Mouse (Mus musculus): Measurements from ENCODE around the gene Slc16a13. TPM values are rescaled to one million over a fixed set of nuclear protein-coding genes. Genes with fewer than 3 reads are reported as not detected.
"Not testable (repeated sequence)": the region's sequence is repeated elsewhere in the genome, so short reads cannot be mapped to it uniquely, and the experiment has no call there.

Gene Slc16a13
- total and polyA plus RNA-seq, 2 experiments, result 1.3 to 3.3 TPM

DNA sequence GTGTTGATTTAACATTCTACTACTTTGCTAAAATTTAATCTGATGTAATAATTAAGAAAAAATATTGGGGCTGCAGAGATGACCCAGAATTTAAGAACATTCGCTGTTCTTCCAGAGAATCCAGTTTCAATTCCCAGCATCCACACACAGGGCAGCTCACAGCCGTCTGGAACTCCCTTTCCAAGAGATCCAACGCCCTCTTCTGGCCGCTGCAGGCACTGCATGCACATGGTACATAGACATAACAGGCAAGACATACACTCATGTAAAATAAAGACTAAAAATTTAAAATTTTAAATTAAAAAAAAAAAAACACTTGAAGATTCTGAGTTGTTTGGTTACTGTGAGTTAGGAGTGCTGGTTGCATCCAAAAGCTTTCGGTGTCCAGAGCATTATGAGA, 48.6 kb downstream of the Slc16a13 start:
- H3K4me3 ChIP-seq (ENCODE audit: insufficient read depth, low read depth, low read length), result no peak overlapping the region

DNA sequence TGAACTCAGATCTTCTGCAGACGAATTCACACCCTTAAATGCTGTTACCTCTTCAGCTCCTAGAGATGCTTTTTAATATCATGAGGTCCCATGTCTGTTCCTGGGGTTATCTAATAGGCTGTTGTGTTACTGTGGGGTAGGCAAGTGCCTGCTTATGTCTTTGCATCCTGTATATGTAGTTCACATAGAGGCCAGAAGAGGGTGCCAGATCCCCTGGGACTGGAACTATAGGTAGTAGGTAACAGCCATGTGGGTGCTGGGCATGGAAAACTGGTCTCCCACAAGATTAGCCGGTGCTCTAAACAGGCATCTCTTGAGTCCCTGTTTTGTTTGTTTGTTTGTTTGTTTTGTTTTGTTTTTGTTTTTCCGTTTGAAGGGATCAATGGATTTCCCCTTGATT, 49.0 kb downstream of the Slc16a13 start:
- TF ChIP-seq CTCF (IDR thresholded peaks at IDR 0.05; ENCODE audit: low read depth, low read length) (peak; percentile 42; the same call in 1 of the 2 replicates), POLR2A (IDR thresholded peaks at IDR 0.05; ENCODE audit: extremely low read depth, insufficient read depth, low read length) (no peak)
- H3K36me3 ChIP-seq (ENCODE audit: control insufficient read depth, insufficient read depth, low read length), result no peaks in the 10 kb centered on the region
- H3K4me3 ChIP-seq (ENCODE audit: insufficient read depth, low read depth, low read length), result no peak overlapping the region
- H3K4me1 ChIP-seq (ENCODE audit: control insufficient read depth, insufficient read depth, low read length), result peaks cover 3% of the 10 kb centered on the region; the same call in 1 of the 2 replicates
- no peak overlapping the region for H3K27ac ChIP-seq (replicated peaks; ENCODE audit: insufficient read depth, low read depth, low read length)
- H3K27me3 ChIP-seq (ENCODE audit: control insufficient read depth, insufficient read depth, low read length), result no peaks in the 10 kb centered on the region
- no peaks in the 10 kb centered on the region for H3K79me2 ChIP-seq (ENCODE audit: control insufficient read depth, insufficient read depth, low read length)
- DNase-seq (ENCODE audit: extremely low read depth, low read depth, low spot score), result peak; percentile 42
- 70% methylated on average over 3 of the region's 3 CpGs for WGBS
- H3K9ac ChIP-seq (ENCODE audit: low read depth, low read length), result no peak overlapping the region

More for the DNA sequence above, 48.6 kb downstream of the Slc16a13 start:
- H3K27me3 ChIP-seq (ENCODE audit: control insufficient read depth, insufficient read depth, low read length), result no peaks in the 10 kb centered on the region
- no peak for DNase-seq (ENCODE audit: extremely low read depth, low read depth, low spot score)
- peaks cover 3% of the 10 kb centered on the region; the same call in 1 of the 2 replicates for H3K4me1 ChIP-seq (ENCODE audit: control insufficient read depth, insufficient read depth, low read length)
- no peaks in the 10 kb centered on the region for H3K79me2 ChIP-seq (ENCODE audit: control insufficient read depth, insufficient read depth, low read length)
- H3K36me3 ChIP-seq (ENCODE audit: control insufficient read depth, insufficient read depth, low read length), result no peaks in the 10 kb centered on the region
- H3K9ac ChIP-seq (ENCODE audit: low read depth, low read length), result no peak overlapping the region
- TF ChIP-seq CTCF (IDR thresholded peaks at IDR 0.05; ENCODE audit: low read depth, low read length) (peak; percentile 56), POLR2A (IDR thresholded peaks at IDR 0.05; ENCODE audit: extremely low read depth, insufficient read depth, low read length) (no peak)
- WGBS, result 58% methylated on average over 5 of the region's 5 CpGs
- no peak overlapping the region for H3K27ac ChIP-seq (replicated peaks; ENCODE audit: insufficient read depth, low read depth, low read length)

DNA sequence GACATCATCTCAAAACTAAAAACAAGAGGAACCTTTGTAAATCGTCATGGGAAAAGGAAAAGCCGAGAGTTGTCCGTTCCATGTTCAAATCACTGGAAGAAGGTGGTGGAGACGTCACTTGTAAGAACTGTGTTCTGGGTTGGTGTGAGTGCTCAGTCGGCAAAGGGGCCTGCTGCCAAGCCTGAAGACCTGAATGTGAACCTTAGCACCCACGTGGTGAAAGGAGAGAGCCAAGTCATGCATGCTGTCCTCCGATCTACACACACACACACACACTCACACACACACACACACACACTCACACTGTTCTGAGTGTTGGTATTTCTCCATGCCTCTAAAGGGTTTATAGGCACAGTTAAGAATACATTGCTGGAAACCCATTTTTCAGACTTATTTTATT, 49.7 kb downstream of the Slc16a13 start:
- Histone ChIP-seq H3K9ac (ENCODE audit: low read depth, low read length) (no peak overlapping the region), H3K27ac (replicated peaks; ENCODE audit: insufficient read depth, low read depth, low read length) (no peak overlapping the region), H3K36me3 (ENCODE audit: control insufficient read depth, insufficient read depth, low read length) (no peaks in the 10 kb centered on the region), H3K27me3 (ENCODE audit: control insufficient read depth, insufficient read depth, low read length) (no peaks in the 10 kb centered on the region), H3K4me3 (ENCODE audit: insufficient read depth, low read depth, low read length) (no peak overlapping the region), H3K79me2 (ENCODE audit: control insufficient read depth, insufficient read depth, low read length) (no peaks in the 10 kb centered on the region), H3K4me1 (ENCODE audit: control insufficient read depth, insufficient read depth, low read length) (peaks cover 3% of the 10 kb centered on the region; the same call in 1 of the 2 replicates)
- DNase-seq (ENCODE audit: extremely low read depth, low read depth, low spot score), result peak; percentile 91
- WGBS, result 53% methylated on average over 7 of the region's 7 CpGs
- no peak for TF ChIP-seq POLR2A (IDR thresholded peaks at IDR 0.05; ENCODE audit: extremely low read depth, insufficient read depth, low read length)
- no peak for TF ChIP-seq CTCF (IDR thresholded peaks at IDR 0.05; ENCODE audit: low read depth, low read length)

DNA sequence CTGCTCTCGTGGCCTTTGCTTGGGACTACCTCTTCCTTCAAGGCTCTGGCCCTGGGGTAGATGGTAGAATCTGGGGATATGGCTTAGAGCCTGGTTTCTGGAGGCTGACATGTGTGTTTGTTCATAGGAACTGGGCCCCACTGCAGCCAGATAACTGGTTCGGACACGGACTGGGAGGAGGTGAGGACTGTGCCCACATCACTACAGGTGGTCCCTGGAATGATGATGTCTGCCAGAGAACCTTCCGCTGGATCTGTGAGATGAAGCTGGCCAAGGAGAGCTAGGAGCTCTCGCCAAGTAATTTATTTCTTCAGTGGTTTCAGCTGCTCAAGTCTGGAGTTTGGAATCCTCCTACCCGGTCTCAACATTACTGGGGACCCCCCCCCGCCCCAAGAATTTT, 50.6 kb downstream of the Slc16a13 start:
- no peak for DNase-seq (ENCODE audit: extremely low read depth, low read depth, low spot score)
- TF ChIP-seq CTCF (IDR thresholded peaks at IDR 0.05; ENCODE audit: low read depth, low read length) (no peak), POLR2A (IDR thresholded peaks at IDR 0.05; ENCODE audit: extremely low read depth, insufficient read depth, low read length) (no peak)
- no peak overlapping the region for H3K4me3 ChIP-seq (ENCODE audit: insufficient read depth, low read depth, low read length)
- no peaks in the 10 kb centered on the region for H3K79me2 ChIP-seq (ENCODE audit: control insufficient read depth, insufficient read depth, low read length)
- 88% methylated on average over 7 of the region's 7 CpGs for whole genome bisulfite sequencing
- no peaks in the 10 kb centered on the region for H3K27me3 ChIP-seq (ENCODE audit: control insufficient read depth, insufficient read depth, low read length)
- no peaks in the 10 kb centered on the region for H3K36me3 ChIP-seq (ENCODE audit: control insufficient read depth, insufficient read depth, low read length)
- no peak overlapping the region for H3K9ac ChIP-seq (ENCODE audit: low read depth, low read length)
- peaks cover 3% of the 10 kb centered on the region; the same call in 1 of the 2 replicates for H3K4me1 ChIP-seq (ENCODE audit: control insufficient read depth, insufficient read depth, low read length)
- no peak overlapping the region for H3K27ac ChIP-seq (replicated peaks; ENCODE audit: insufficient read depth, low read depth, low read length)

DNA sequence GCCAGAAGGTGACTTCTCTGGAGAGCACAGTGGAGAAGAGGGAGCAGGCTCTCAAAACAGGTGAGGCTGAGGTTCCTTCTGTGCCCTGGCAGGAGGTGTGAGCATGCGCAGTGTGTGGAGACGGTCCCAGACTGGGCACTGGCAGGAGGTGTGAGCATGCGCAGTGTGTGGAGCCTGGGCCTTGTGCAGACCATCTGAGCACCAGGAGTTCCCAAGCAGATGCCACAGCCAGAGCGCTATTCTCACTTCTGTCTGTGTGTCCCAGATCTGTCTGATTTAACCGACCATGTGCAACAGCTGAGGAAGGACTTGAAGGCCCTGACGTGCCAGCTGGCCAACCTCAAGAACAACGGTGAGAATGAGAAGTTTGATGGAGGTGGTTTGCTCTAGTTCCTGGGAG, 51.4 kb downstream of the Slc16a13 start:
- not testable (repeated sequence) for H3K27me3 ChIP-seq (ENCODE audit: control insufficient read depth, insufficient read depth, low read length); H3K9ac ChIP-seq (ENCODE audit: low read depth, low read length); H3K4me1 ChIP-seq (ENCODE audit: control insufficient read depth, insufficient read depth, low read length); H3K36me3 ChIP-seq (ENCODE audit: control insufficient read depth, insufficient read depth, low read length); H3K79me2 ChIP-seq (ENCODE audit: control insufficient read depth, insufficient read depth, low read length); H3K27ac ChIP-seq (replicated peaks; ENCODE audit: insufficient read depth, low read depth, low read length); DNase-seq (ENCODE audit: extremely low read depth, low read depth, low spot score); H3K4me3 ChIP-seq (ENCODE audit: insufficient read depth, low read depth, low read length)
- 93% methylated on average over 7 of the region's 7 CpGs for WGBS

DNA sequence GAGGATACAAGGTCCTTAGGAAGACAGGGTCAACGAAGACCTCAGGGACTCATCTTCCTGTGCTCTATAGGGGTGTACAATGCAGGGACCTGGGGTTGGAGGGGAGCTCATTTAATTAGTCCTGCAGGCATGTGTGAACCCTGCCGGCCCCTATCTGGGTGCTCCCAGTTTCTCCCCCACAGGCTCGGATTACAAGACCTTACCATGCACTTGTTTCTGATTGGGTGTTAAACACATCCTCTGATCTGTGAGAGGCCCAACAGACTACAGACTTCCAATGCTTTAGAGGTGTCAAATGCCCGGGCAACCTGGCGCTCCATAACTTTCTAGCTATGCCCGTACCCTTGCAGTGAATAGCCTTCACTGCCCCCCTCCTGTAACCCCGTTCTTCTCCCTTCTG, 52.7 kb downstream of the Slc16a13 start:
- Histone ChIP-seq H3K4me3 (ENCODE audit: insufficient read depth, low read depth, low read length) (no peak overlapping the region), H3K27ac (replicated peaks; ENCODE audit: insufficient read depth, low read depth, low read length) (no peak overlapping the region), H3K4me1 (ENCODE audit: control insufficient read depth, insufficient read depth, low read length) (peaks cover 3% of the 10 kb centered on the region; the same call in 1 of the 2 replicates), H3K9ac (ENCODE audit: low read depth, low read length) (no peak overlapping the region), H3K27me3 (ENCODE audit: control insufficient read depth, insufficient read depth, low read length) (no peaks in the 10 kb centered on the region), H3K79me2 (ENCODE audit: control insufficient read depth, insufficient read depth, low read length) (no peaks in the 10 kb centered on the region), H3K36me3 (ENCODE audit: control insufficient read depth, insufficient read depth, low read length) (no peaks in the 10 kb centered on the region)
- WGBS, result 77% methylated on average over 7 of the region's 7 CpGs
- DNase-seq (ENCODE audit: extremely low read depth, low read depth, low spot score), result no peak
- TF ChIP-seq POLR2A (IDR thresholded peaks at IDR 0.05; ENCODE audit: extremely low read depth, insufficient read depth, low read length), result no peak
- no peak for TF ChIP-seq CTCF (IDR thresholded peaks at IDR 0.05; ENCODE audit: low read depth, low read length)

Other genes with a start within 250 kb of the Slc16a13 start
- 6.6 and 13.4 TPM in 2 replicates for gene Ctdnep1, start 239.9 kb downstream of the Slc16a13 start, total RNA-seq (2014; rRNA removed)
- gene Ctdnep1, start 239.9 kb downstream of the Slc16a13 start, polyA plus RNA-seq (2012; rRNA removed), result 39.1 and 45.3 TPM in 2 replicates
- 19.5 and 21.3 TPM in 2 replicates for gene Elp5, start 238.5 kb downstream of the Slc16a13 start, total RNA-seq (2014; rRNA removed)
- 30.8 and 33.7 TPM in 2 replicates for gene Elp5, start 238.5 kb downstream of the Slc16a13 start, polyA plus RNA-seq (2012; rRNA removed)
- gene Gabarap, start 229.9 kb downstream of the Slc16a13 start, total RNA-seq (2014; rRNA removed), result 175 and 176 TPM in 2 replicates
- 430 and 476 TPM in 2 replicates for gene Gabarap, start 229.9 kb downstream of the Slc16a13 start, polyA plus RNA-seq (2012; rRNA removed)
- gene Phf23, start 225.3 kb downstream of the Slc16a13 start, total RNA-seq (2014; rRNA removed), result 8.0 and 8.5 TPM in 2 replicates
- 8.8 and 12.1 TPM in 2 replicates for gene Phf23, start 225.3 kb downstream of the Slc16a13 start, polyA plus RNA-seq (2012; rRNA removed)
- gene Dvl2, start 220.5 kb downstream of the Slc16a13 start, total RNA-seq (2014; rRNA removed), result 2.8 TPM in 2 replicates
- 3.7 and 4.5 TPM in 2 replicates for gene Dvl2, start 220.5 kb downstream of the Slc16a13 start, polyA plus RNA-seq (2012; rRNA removed)
- 314 and 344 TPM in 2 replicates for gene Acadvl, start 205.7 kb downstream of the Slc16a13 start, total RNA-seq (2014; rRNA removed)
- gene Acadvl, start 205.7 kb downstream of the Slc16a13 start, polyA plus RNA-seq (2012; rRNA removed), result 302 and 314 TPM in 2 replicates
- gene Dlg4, start 204.1 kb downstream of the Slc16a13 start, total RNA-seq (2014; rRNA removed), result 0.37 and 1.0 TPM in 2 replicates
- gene Dlg4, start 204.1 kb downstream of the Slc16a13 start, polyA plus RNA-seq (2012; rRNA removed), result 1.1 and 1.3 TPM in 2 replicates
- gene Asgr1, start 167.0 kb downstream of the Slc16a13 start, total RNA-seq (2014; rRNA removed), result 531 and 680 TPM in 2 replicates
- 730 and 786 TPM in 2 replicates for gene Asgr1, start 167.0 kb downstream of the Slc16a13 start, polyA plus RNA-seq (2012; rRNA removed)
- gene Asgr2, start 128.4 kb downstream of the Slc16a13 start, total RNA-seq (2014; rRNA removed), result 166 and 194 TPM in 2 replicates
- gene Asgr2, start 128.4 kb downstream of the Slc16a13 start, polyA plus RNA-seq (2012; rRNA removed), result 212 and 216 TPM in 2 replicates
- 0.27 TPM in 1 of 2 replicates, not detected in the other for gene Mgl2, start 90.7 kb downstream of the Slc16a13 start, total RNA-seq (2014; rRNA removed)
- gene Mgl2, start 90.7 kb downstream of the Slc16a13 start, polyA plus RNA-seq (2012; rRNA removed), result 0.06 and 0.09 TPM in 2 replicates
- 0.55 and 0.67 TPM in 2 replicates for gene Clec10a, start 64.9 kb downstream of the Slc16a13 start, total RNA-seq (2014; rRNA removed)
- gene Clec10a, start 64.9 kb downstream of the Slc16a13 start, polyA plus RNA-seq (2012; rRNA removed), result 0.27 and 0.95 TPM in 2 replicates
- 6.6 and 12.5 TPM in 2 replicates for gene Slc16a11, start 8.3 kb downstream of the Slc16a13 start, total RNA-seq (2014; rRNA removed)
- gene Slc16a11, start 8.3 kb downstream of the Slc16a13 start, polyA plus RNA-seq (2012; rRNA removed), result 37.1 and 84.4 TPM in 2 replicates
- gene Bcl6b, start 8.7 kb upstream of the Slc16a13 start, total RNA-seq (2014; rRNA removed), result 0.74 and 0.81 TPM in 2 replicates
- 0.56 and 1.3 TPM in 2 replicates for gene Bcl6b, start 8.7 kb upstream of the Slc16a13 start, polyA plus RNA-seq (2012; rRNA removed)
- gene 0610010K14Rik, start 16.9 kb upstream of the Slc16a13 start, total RNA-seq (2014; rRNA removed), result 6.5 and 9.9 TPM in 2 replicates
- 30.6 and 34.0 TPM in 2 replicates for gene 0610010K14Rik, start 16.9 kb upstream of the Slc16a13 start, polyA plus RNA-seq (2012; rRNA removed)
- 0.28 and 1.5 TPM in 2 replicates for gene Gm21988, start 18.8 kb upstream of the Slc16a13 start, total RNA-seq (2014; rRNA removed)
- 5.8 and 6.8 TPM in 2 replicates for gene Gm21988, start 18.8 kb upstream of the Slc16a13 start, polyA plus RNA-seq (2012; rRNA removed)
- 7.7 and 9.3 TPM in 2 replicates for gene Rnasek, start 18.8 kb upstream of the Slc16a13 start, total RNA-seq (2014; rRNA removed)
- gene Rnasek, start 18.8 kb upstream of the Slc16a13 start, polyA plus RNA-seq (2012; rRNA removed), result 158 and 176 TPM in 2 replicates
- gene Alox12, start 34.3 kb upstream of the Slc16a13 start, total RNA-seq (2014; rRNA removed), result 0.09 and 0.20 TPM in 2 replicates
- 0.28 and 0.46 TPM in 2 replicates for gene Alox12, start 34.3 kb upstream of the Slc16a13 start, polyA plus RNA-seq (2012; rRNA removed)
- not detected in 2 replicates for gene Alox12e, start 101.6 kb upstream of the Slc16a13 start, total RNA-seq (2014; rRNA removed)
- gene Alox12e, start 101.6 kb upstream of the Slc16a13 start, polyA plus RNA-seq (2012; rRNA removed), result not detected in 2 replicates
- gene Alox15, start 131.0 kb upstream of the Slc16a13 start, total RNA-seq (2014; rRNA removed), result 0.07 and 0.09 TPM in 2 replicates
- gene Alox15, start 131.0 kb upstream of the Slc16a13 start, polyA plus RNA-seq (2012; rRNA removed), result 0.10 TPM in 1 of 2 replicates, not detected in the other
- 3.1 and 3.3 TPM in 2 replicates for gene Pelp1, start 189.0 kb upstream of the Slc16a13 start, total RNA-seq (2014; rRNA removed)
- gene Pelp1, start 189.0 kb upstream of the Slc16a13 start, polyA plus RNA-seq (2012; rRNA removed), result 7.7 and 7.9 TPM in 2 replicates
- gene Arrb2, start 211.6 kb upstream of the Slc16a13 start, total RNA-seq (2014; rRNA removed), result 9.5 and 11.5 TPM in 2 replicates
- 14.7 and 22.2 TPM in 2 replicates for gene Arrb2, start 211.6 kb upstream of the Slc16a13 start, polyA plus RNA-seq (2012; rRNA removed)
- gene Med11, start 230.9 kb upstream of the Slc16a13 start, total RNA-seq (2014; rRNA removed), result 11.2 and 13.3 TPM in 2 replicates
- gene Med11, start 230.9 kb upstream of the Slc16a13 start, polyA plus RNA-seq (2012; rRNA removed), result 9.4 and 10.4 TPM in 2 replicates
- 0.74 and 1.5 TPM in 2 replicates for gene Zmynd15, start 238.4 kb upstream of the Slc16a13 start, total RNA-seq (2014; rRNA removed)
- 2.1 and 4.4 TPM in 2 replicates for gene Zmynd15, start 238.4 kb upstream of the Slc16a13 start, polyA plus RNA-seq (2012; rRNA removed)
- gene Cxcl16, start 238.9 kb upstream of the Slc16a13 start, total RNA-seq (2014; rRNA removed), result 5.7 and 10.2 TPM in 2 replicates
- gene Cxcl16, start 238.9 kb upstream of the Slc16a13 start, polyA plus RNA-seq (2012; rRNA removed), result 7.2 and 10.2 TPM in 2 replicates